Mouse (Mus musculus): Measurements from ENCODE around the gene Batf2.

The Batf2 gene

DNA sequence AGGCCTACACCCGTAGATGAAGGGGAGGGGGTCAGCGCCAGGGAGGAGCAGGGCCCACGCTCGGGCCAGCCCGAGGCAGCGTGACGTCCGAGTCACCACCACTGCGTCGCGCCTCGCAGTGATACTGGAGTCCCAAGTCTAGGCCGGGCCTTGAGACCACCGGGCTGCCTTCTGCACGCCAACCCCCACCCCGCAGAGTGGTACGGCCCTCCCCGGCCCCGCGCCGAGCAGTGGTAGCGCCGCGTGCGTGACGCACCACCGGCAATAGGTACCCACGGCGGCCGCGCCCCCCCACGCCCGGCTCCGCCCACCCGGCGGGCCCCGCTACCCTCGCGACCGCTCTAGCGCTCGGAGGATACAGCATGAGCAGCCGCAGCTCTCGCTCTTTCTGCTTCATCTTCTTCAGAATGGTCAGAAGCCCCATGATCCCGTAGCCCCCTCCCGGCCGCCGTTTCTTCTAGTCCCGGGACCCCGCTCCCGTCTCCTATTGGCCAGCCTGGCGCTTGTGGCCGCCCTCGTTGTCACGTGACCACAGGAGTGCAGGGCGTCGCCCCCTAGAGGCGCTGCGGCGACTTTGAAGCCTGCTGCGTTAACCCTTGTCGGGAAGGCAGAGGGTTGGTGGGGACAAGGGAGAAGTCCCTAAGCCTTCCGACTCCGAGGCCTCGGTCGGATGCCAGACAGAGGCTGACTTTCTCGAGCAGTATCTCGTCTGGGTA lies at the start of gene Batf2:
TSS of gene Batf2 (plus strand) at position 306 of the 716 bp plus-strand sequence.
- in situ Hi-C loops (cut with MboI, MseI), result no loop called here

DNA sequence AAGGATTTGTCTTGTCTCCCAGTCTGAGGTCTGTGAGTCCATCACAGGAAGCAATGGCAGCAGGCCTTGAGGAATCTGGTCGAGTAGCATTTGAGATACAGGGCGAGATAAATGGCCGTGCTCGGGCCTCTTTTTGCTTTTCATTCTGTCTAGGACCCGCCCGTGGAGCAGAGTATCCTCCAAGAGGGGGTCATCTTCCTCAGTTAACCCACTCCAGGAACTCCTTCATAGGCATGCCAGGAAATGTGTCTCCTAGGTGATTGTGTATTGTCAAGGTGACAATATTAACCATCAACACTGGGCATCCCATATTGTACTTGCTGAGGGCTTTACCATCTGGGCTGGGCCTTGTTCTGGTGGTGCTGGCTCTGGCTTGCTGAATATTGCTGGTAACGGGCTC lies 46.7 kb upstream of the Batf2 start, which contains the start of gene AC131692.1:
TSS of gene AC131692.1 (plus strand) at position 301 of the 400 bp plus-strand sequence.
- in situ Hi-C loops (cut with MboI, MseI), result no loop called here

DNA sequence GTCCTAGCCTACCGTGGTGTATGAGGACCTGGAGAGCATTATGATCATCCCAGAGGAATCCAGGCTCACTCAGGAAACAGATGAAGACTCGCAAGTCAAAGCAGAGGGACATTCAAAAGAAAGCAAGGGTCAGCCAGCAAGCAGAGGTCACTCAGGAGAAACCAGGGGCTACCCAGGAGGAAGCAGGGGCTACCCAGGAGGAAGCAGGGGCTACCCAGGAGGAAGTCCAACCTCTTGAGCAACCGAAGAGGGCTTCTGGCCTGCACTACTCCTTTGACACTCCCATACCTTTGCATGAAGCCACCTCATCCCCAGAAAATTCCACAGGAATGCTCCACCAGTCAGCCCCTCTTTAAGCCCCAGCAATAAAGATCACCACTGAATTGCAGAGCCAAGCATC lies 42.9 kb upstream of the Batf2 start:
- in situ Hi-C loops (cut with MboI, MseI), result no loop called here

- in situ Hi-C loops (cut with MboI, MseI), result no loop called here
Measured at GRCm38 (mm10) chr19:6101186-6101585, 39.6 kb upstream of the Batf2 start.

DNA sequence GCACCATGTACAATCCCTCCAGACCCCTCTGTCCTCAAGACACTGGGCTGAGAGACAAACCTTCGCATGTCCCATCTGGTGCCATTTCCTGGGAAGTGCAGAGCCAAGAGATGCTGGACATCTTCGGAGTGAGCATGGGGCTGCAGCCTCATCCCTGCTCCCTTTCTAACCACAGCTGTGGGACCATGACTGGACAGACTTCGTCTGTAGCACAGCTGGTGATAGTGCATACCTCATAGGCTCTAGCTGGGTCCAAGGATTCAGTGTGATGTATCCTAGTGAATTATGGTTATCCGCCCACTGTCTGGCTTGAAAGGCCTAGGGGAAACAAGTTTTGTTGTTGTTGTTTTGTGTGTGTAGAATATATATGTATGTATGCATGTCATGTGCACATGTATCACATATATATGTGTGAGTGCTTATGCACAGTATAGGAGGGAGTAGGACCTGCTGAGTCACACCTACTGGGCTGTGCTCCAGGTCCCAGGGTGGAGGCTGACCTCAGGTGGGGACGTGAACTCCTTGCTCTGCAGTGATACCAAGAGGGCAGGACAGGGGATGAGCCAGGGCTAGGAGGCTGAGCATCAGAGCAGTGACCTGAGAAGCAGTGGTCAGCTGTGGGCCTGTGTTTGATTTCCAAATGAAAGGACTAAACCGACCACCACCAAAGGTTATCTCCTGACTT lies 38.5 kb upstream of the Batf2 start:
- in situ Hi-C loops (cut with MboI, MseI), result no loop called here

DNA sequence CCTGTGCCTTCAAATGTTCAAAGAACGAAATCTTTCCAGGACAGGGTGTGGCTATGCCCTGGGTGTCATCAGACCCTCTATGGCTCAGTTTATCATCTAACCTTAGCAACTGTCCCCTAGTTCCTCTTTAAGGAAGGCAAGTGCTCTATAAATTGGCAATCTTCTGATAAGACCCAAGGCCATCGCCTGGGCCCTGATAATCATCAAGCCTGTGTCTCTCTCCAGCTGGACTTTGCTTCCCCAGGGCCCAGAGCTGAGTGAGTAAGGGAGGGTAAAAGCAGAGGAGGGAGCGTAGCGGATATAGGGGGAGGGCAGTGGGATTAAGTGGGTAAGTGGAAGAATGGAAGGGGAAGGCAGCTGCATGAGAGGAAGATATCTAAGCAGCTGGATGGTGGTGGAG lies 36.3 kb upstream of the Batf2 start:
- in situ Hi-C loops (cut with MboI, MseI), result no loop called here

DNA sequence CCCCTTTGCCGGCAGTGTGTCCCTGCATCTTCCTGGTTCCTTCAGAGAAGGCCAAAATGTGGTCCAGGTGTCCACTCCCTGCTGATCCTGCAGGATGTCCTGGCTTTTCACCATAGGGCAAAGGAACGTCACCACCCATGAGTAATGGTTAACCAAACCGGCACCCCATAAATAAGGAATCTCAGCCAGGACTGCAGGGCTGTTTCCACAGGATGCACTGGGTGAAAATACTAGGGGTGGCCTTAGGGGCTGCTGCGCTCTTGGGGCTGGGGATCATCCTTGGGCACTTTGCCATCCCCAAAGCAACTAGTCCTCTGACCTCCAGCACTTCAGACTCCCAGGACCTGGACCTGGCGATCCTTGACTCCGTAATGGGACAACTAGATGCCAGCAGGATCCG lies 35.2 kb upstream of the Batf2 start, which contains the start of gene Naaladl1:
TSS of gene Naaladl1 (plus strand) at position 197 of the 400 bp plus-strand sequence.
- in situ Hi-C loops (cut with MboI, MseI), result no loop called here

GRCm38 (mm10) chr19:6113116-6113515 lies 27.7 kb upstream of the Batf2 start:
- in situ Hi-C loops (cut with MboI, MseI), result loop anchor here (5.0 to 10.0 kb wide), 3 partner anchors 48 to 338 kb away; partner anchors contain the start of genes Scyl1, Tm7sf2 and Znhit2

DNA sequence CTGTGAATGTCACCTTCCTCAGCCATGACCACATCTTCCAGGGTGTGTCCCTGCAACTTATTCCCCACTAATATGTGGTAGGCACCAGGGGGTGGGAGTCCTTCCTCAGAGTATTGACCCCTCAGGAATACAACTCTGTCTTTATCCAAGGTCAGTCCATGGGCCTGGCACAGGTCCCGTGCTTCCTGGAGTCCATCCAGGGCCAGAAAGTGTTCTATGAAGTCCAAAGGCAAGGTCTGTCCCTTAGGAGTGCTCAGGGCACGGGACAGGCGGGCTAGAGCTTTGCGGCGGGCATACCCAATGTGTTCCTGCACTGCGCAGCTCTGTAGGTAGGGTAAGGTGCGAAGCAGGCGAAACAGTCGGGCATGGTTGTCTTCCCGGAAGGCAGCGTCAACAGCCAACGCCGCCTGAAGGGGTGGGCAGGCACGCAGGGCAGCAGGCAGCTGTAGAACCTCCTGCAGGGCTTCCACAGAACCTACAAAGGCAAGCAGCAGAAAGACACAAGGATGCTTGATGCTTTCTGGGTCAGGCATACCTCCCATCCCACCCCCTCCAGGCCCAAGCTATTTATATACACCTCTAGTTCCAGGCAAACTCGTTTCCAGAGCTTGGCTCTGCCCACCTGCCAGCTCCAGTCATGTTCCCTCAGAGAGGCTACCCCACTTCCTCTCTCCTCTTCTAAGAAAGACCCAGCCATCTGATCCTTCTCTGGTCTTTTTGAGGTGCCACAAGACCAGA lies 24.5 kb upstream of the Batf2 start:
- in situ Hi-C loops (cut with MboI, MseI), result loop anchor here (5.0 to 10.0 kb wide), 3 partner anchors 34 to 341 kb away; partner anchors contain the start of genes Cdca5, Gm28374, Scyl1 and Tm7sf2

DNA sequence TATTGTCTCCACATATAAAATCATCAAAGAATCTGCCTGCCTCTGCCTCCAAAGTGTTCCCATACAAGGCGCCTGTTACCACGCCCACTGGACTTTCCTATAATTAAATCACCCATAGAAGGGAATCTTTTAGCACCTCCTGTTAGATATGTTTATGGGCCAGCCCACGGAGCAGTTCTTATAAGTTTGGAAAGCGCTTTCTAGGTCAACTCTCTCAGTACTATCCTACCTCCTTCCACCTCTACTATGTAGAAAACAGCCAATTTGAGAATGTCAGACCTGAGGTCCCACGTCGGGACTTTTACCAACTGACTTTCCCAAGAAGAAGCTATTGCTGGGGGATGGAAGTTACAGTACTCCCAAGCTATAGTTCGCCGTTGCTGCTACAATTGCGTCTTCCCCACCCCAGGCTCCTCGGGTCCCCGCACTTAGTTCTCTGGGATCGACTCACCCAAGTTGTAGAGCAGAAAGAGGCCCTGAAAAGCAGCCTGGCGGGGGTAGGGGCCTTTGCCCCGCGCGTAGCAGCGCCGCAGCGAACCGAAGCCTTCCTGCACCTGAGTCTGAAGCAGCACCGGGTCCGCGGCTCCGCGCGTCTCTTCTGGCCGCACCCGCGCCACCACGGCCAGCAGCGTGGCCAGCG lies 23.3 kb upstream of the Batf2 start:
- in situ Hi-C loops (cut with MboI, MseI), result loop anchor here (5.0 to 10.0 kb wide), 3 partner anchors 35 to 343 kb away; partner anchors contain the start of genes Cdca5, Gm28374, Scyl1 and Tm7sf2

GRCm38 (mm10) chr19:6117986-6118676 lies 22.7 kb upstream of the Batf2 start, which contains the start of gene Sac3d1:
Gene Sac3d1 (minus strand): TSS chr19:6118650.
- in situ Hi-C loops (cut with MboI, MseI), result loop anchor here (5.0 to 10.0 kb wide), 3 partner anchors 36 to 343 kb away; partner anchors contain the start of genes Cdca5, Gm28374, Scyl1 and Tm7sf2

GRCm38 (mm10) chr19:6118677-6119185 lies 22.1 kb upstream of the Batf2 start:
- in situ Hi-C loops (cut with MboI, MseI), result loop anchor here (5.0 to 10.0 kb wide), 3 partner anchors 36 to 344 kb away; partner anchors contain the start of genes Cdca5, Gm28374, Scyl1 and Tm7sf2

GRCm38 (mm10) chr19:6121761-6122160 lies 19.0 kb upstream of the Batf2 start:
- in situ Hi-C loops (cut with MboI, MseI), result no loop called here

DNA sequence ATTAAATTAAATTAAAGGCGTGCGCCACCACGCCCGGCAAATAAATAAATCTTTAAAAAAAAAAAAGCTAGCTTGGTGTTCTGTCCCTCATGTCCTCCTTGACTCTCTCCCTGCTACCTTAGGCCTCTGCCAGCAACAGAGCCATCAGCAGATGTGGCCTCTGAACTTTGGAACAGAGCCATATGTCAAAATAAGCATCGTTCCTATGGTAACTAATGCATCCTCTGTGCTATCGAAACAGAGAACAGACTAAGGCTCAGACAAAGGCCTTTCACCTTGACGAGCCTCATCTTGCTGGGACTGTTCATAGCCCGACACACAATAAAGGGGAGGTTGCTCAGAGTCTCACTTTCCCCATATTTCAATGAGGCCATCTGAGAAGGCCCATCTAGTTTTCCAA lies 17.5 kb upstream of the Batf2 start:
- in situ Hi-C loops (cut with MboI, MseI), result no loop called here

DNA sequence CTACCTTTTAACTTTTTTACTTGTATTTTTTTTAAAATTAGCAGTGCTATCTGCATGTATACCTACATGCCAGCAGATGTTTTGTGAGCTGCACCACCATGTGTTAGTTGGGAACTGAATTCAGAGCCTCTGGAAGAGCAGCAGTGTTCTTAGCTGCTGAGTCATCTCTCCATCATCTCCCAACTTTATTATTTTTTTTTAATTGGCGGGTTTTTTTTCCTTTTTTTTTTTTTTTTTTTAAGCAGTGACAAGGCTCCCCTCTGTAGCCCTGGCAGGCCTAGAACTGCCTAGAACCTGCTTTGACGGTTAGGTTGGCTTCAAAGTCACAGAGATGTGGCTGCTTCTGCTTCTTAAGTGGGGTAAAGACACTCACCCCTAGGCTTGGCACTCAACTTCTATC lies 15.9 kb upstream of the Batf2 start:
- in situ Hi-C loops (cut with MboI, MseI), result loop anchor here (5.0 kb wide), 1 partner anchor 163 kb away; the partner anchor contains the start of gene Pola2

GRCm38 (mm10) chr19:6126289-6126688 lies 14.5 kb upstream of the Batf2 start:
- in situ Hi-C loops (cut with MboI, MseI), result loop anchor here (5.0 kb wide), 1 partner anchor 164 kb away; the partner anchor contains the start of gene Pola2

- in situ Hi-C loops (cut with MboI, MseI), result loop anchor here (5.0 kb wide), 1 partner anchor 165 kb away; the partner anchor contains the start of gene Pola2
Measured at GRCm38 (mm10) chr19:6126789-6127580, 13.8 kb upstream of the Batf2 start.

DNA sequence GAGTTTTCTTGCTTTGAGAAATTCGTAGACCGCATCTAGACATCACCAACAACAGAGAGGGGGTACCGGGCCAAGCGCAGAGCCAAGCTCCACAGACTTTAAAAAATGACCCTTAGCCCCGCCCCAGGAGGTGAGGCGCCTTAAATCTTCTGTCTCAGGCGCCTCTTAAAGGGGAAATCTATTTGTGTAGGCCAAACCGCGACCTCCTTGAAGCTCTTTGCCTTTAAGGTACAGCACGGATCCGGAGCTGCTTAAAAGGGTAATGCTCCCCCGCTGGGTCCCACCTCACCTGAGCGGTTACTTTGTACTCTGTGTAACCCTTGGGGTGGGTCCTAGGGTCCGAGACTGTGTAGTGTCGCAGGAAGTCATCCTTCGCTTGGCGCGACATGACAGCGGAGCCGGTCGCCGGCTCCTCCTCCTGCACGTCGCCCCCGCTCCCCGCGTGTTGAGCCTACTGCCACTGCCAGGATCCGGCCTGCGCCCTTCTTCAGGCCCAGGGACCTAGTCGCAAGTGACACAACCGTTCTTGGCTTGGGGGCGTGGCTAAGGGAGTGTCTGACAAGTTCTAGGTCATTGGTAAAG lies 12.9 kb upstream of the Batf2 start, which contains the start of gene Snx15:
TSS of gene Snx15 (minus strand) at position 545 of the 582 bp plus-strand sequence.
- in situ Hi-C loops (cut with MboI, MseI), result loop anchor here (5.0 kb wide), 1 partner anchor 166 kb away; the partner anchor contains the start of gene Pola2

Measured in T-helper 1 cell (primary cell).